Mouse (Mus musculus) forebrain, embryonic 12.5 days (tissue): ENCODE results near the gene Samsn1. TPM values are rescaled to one million over a fixed set of nuclear protein-coding genes. Genes with fewer than 3 reads are reported as not detected.

ENCODE experiments used
- ATAC-seq: fragments of 200-750 bp; cut with Nextera tagmentation; 2 replicates; pipeline ENCODE4 v1.8.0; 2017; ENCODE audit warnings: moderate TSS enrichment; ENCODE audit not compliant: low FRiP score
- H3K27ac ChIP-seq: fragments of 300-500 bp; sonication (generic); 2 replicates; pipeline ENCODE4 v1.5.1; 2016; ENCODE audit warnings: mild to moderate bottlenecking
- H3K27me3 ChIP-seq: fragments of 300-500 bp; sonication (generic); 2 replicates; pipeline ENCODE4 v1.6.1; 2016; ENCODE audit warnings: mild to moderate bottlenecking
- H3K36me3 ChIP-seq: fragments of 300-500 bp; sonication (generic); replicated peaks from 2 replicates; pipeline ENCODE4 v1.6.1; 2016; ENCODE audit warnings: mild to moderate bottlenecking
- H3K4me1 ChIP-seq: fragments of 300-500 bp; sonication (generic); 2 replicates; pipeline ENCODE4 v1.6.1; 2016
- H3K4me2 ChIP-seq: fragments of 300-500 bp; sonication (generic); 2 replicates; pipeline ENCODE4 v1.6.1; 2016; ENCODE audit warnings: mild to moderate bottlenecking, moderate library complexity
- H3K4me3 ChIP-seq: fragments of 300-500 bp; sonication (generic); replicated peaks from 2 replicates; pipeline ENCODE4 v1.5.1; 2016; ENCODE audit warnings: mild to moderate bottlenecking
- H3K9ac ChIP-seq: fragments of 300-500 bp; sonication (generic); 2 replicates; pipeline ENCODE4 v1.6.1; 2016; ENCODE audit warnings: mild to moderate bottlenecking
- H3K9me3 ChIP-seq: fragments of 300-500 bp; sonication (generic); 2 replicates; pipeline ENCODE4 v1.6.1; 2016
- WGBS: fragments of 180-500 bp; shearing (Covaris S2); methylation state at CpG from one replicate; pipeline ENCODE4 v1.1.7; 2016; 5-methylcytosine and 5-hydroxymethylcytosine counted together
- polyA plus RNA-seq: library from polyadenylated mRNA; unstranded; fragments of >200 nt; fragmentation: Nextera tagmentation; extraction: Ambion mirVana; gene quantifications from 2 replicates; pipeline ENCODE4 v1.2.1, GENCODE M21; 2016

Samsn1 gene
- polyA plus RNA-seq, 1 experiment from 2014 or later, result 1.5 TPM

- ATAC-seq, result no peak
These were observed 201.1 kb downstream of the Samsn1 start for GRCm38 (mm10) chr16:75820963-75821362.

More at GRCm38 (mm10) chr16:75820963-75821362, 201.1 kb downstream of the Samsn1 start:
- Histone ChIP-seq H3K36me3 (no peaks in the 10 kb centered on the region), H3K27ac (no peak overlapping the region), H3K27me3 (no peaks in the 10 kb centered on the region), H3K4me1 (no peaks in the 10 kb centered on the region), H3K4me3 (no peak overlapping the region), H3K9ac (no peak overlapping the region), H3K9me3 (no peaks in the 10 kb centered on the region), H3K4me2 (no peak overlapping the region)
- 66% methylated on average over 3 of the region's 3 CpGs for WGBS
